Mouse (Mus musculus) midbrain, embryonic 10.5 days (tissue): ENCODE data around the gene Med24. TPM values are rescaled to one million over a fixed set of nuclear protein-coding genes. Genes with fewer than 3 reads are reported as not detected.
"Not testable (repeated sequence)": the region's sequence is repeated elsewhere in the genome, so short reads cannot be mapped to it uniquely, and the experiment has no call there.

ENCODE experiments used
- DNase-seq: peaks from one replicate; pipeline ENCODE4 v3.0.0-alpha.2; 2017; ENCODE audit warnings: low spot score
- H3K27ac ChIP-seq: fragments of 300-500 bp; sonication (generic); replicated peaks from 2 replicates; pipeline ENCODE4 v1.5.1; 2016; ENCODE audit warnings: mild to moderate bottlenecking
- H3K27me3 ChIP-seq: fragments of 300-500 bp; sonication (generic); 2 replicates; pipeline ENCODE4 v1.6.1; 2016; ENCODE audit warnings: low read depth, mild to moderate bottlenecking; ENCODE audit not compliant: poor library complexity, severe bottlenecking
- H3K36me3 ChIP-seq: fragments of 300-500 bp; sonication (generic); 2 replicates; pipeline ENCODE4 v1.6.1; 2016; ENCODE audit warnings: mild to moderate bottlenecking, moderate library complexity
- H3K4me1 ChIP-seq: fragments of 300-500 bp; sonication (generic); 2 replicates; pipeline ENCODE4 v1.6.1; 2016
- H3K4me3 ChIP-seq: fragments of 300-500 bp; sonication (generic); 2 replicates; pipeline ENCODE4 v1.5.1; 2016; ENCODE audit warnings: mild to moderate bottlenecking, moderate library complexity
- H3K9me3 ChIP-seq: fragments of 300-500 bp; sonication (generic); replicated peaks from 2 replicates; pipeline ENCODE4 v1.6.1; 2016; ENCODE audit warnings: mild to moderate bottlenecking
- WGBS: fragments of 180-500 bp; shearing (Covaris S2); methylation state at CpG from one replicate; pipeline ENCODE4 v1.1.7; 2016; 5-methylcytosine and 5-hydroxymethylcytosine counted together
- polyA plus RNA-seq: library from polyadenylated mRNA; unstranded; fragments of >200 nt; fragmentation: Nextera tagmentation; extraction: Ambion mirVana; gene quantifications from 2 replicates; pipeline ENCODE4 v1.2.1, GENCODE M21; 2016

Med24 gene
- polyA plus RNA-seq, 1 experiment from 2014 or later: 74.1 TPM

DNA sequence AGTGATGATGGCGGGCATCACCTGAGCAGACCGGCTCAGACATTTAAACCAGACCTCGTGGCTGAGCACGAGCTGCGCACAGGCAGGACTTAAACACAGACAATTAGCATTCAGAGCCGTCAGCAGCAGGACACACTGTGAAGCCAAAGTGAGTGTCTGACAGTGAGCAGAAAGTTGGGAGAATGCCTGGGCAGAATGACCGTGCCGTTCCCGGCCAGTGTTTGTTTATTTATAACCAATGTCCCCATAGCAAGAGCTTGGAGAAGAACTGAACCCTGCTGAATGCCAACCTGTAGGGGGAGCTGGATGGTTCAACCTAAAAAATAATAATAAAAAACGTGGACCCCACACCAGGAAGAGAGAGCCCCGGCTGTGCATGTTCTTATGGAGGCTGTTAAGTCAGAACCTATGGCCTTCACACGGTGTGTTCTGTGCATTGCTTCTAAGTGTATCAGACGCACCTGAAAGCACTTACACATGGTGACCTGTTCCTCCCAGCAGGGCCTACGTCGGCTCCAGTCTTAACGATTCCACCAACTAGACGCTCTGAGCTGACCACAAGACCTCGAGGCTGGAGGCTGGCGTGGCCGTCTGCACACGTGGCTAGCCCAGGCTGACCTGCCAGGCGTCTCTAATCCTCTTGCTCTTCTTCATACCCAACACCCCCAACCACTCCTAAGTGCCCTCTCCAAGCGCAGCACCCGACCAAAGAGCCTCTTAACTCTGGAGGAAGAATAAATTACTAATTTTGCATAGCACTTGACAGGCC, 7.6 kb downstream of the Med24 start:
- H3K36me3 ChIP-seq: peaks cover 70% of the 10 kb centered on the region

DNA sequence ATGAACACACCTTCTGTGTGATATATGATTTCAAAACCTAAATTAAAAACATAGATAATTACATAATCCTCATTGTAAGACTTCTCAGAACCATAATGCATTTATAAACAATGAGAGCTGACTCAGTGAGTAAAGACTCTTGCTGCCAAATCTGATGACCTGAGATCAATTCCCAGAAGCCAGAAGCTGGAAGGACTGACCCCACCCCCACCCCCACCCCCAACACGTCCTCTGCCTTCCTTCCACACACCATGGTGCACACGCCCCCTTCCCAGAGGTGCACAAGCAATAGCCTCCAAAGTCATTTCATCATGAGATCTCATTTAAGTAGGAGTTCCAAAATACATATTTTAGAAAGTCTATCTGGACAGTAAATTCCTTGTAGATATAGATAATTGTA, 8.5 kb downstream of the Med24 start:
- Histone ChIP-seq H3K36me3 (peaks cover 70% of the 10 kb centered on the region), H3K4me1 (peaks cover 20% of the 10 kb centered on the region), H3K4me3 (no peak overlapping the region), H3K9me3 (no peaks in the 10 kb centered on the region), H3K27ac (no peak overlapping the region), H3K27me3 (no peaks in the 10 kb centered on the region)
- no peak for DNase-seq
- 75% methylated on average over 2 of the region's 2 CpGs for WGBS

More for the DNA sequence above, 7.6 kb downstream of the Med24 start:
- no peaks in the 10 kb centered on the region for H3K27me3 ChIP-seq
- H3K9me3 ChIP-seq: no peaks in the 10 kb centered on the region
- DNase-seq: no peak
- H3K4me1 ChIP-seq: peaks cover 20% of the 10 kb centered on the region
- 77% methylated on average over 24 of the region's 24 CpGs for WGBS
- no peak overlapping the region for H3K4me3 ChIP-seq
- H3K27ac ChIP-seq: no peak overlapping the region

DNA sequence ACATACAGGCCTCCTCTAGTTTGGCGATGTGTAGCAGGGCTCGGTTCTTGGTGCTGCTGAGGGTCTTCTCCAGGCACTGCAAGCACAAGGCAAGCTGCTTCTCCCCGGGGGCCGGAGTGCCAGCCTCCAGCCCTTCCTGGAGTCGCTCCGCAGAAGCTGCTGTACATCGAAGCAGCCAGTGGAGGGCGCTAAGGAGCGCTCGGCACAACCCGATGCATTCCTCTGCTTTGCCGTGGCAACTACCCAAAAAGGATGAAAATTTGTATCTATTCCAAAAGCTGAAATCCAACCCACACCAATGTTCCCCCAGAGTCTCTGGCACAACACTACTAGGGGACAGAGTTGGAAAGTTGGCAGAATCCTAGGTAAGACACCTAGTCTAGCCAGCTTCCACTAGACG, 11.3 kb downstream of the Med24 start:
- WGBS: 16% methylated on average over 13 of the region's 13 CpGs
- Histone ChIP-seq H3K4me3 (no peak overlapping the region), H3K27ac (no peak overlapping the region), H3K9me3 (no peaks in the 10 kb centered on the region), H3K27me3 (no peaks in the 10 kb centered on the region), H3K36me3 (peaks cover 73% of the 10 kb centered on the region), H3K4me1 (peaks cover 20% of the 10 kb centered on the region)
- DNase-seq: peak; percentile 65

DNA sequence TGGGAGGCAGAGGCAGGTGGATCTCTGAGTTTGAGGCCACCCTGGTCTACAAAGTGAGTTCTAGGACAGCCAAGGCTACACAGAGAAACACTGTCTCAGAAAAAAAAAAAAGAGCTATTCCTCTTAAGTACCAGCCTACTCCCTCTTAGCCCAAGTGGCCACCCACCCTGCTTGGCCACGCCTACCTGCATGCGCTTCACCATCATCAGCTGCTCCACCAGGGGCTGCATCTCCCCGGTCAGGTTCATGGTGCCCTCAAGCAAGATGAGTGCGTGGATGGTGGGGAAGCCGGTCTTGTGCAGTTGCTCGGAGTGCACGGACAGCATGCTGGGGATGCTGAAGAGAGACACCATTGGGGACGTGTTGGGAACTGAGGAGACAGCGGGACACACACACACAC, 13.3 kb downstream of the Med24 start:
- WGBS: 95% methylated on average over 9 of the region's 9 CpGs
- H3K4me3 ChIP-seq: no peak overlapping the region
- DNase-seq: no peak
- H3K36me3 ChIP-seq: peaks cover 79% of the 10 kb centered on the region
- H3K4me1 ChIP-seq: peaks cover 17% of the 10 kb centered on the region
- H3K27me3 ChIP-seq: no peaks in the 10 kb centered on the region
- no peak overlapping the region for H3K27ac ChIP-seq
- H3K9me3 ChIP-seq: no peaks in the 10 kb centered on the region

DNA sequence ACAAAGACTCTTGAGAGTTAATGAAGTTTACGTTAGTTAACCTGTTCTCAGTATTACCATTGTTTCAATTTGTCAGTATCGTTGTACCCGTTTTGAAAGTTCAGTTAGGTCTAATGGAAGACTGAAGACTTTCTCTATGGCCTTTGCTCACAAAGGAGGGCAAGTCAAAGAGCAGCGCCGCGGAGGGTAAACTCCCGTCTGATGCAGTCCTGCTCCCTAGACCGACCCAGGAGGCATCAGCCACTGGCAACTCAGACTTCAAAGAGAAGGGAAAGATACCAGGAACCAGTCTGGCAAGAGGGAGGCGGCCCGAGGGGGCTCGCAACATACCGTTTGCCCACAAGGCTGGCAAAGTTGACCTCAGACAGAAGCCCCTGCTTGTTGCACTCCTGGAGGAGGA, 15.5 kb downstream of the Med24 start:
- H3K9me3 ChIP-seq: no peaks in the 10 kb centered on the region
- no peak for DNase-seq
- H3K27me3 ChIP-seq: no peaks in the 10 kb centered on the region
- WGBS: 87% methylated on average over 12 of the region's 12 CpGs
- H3K36me3 ChIP-seq: peaks cover 94% of the 10 kb centered on the region
- H3K4me3 ChIP-seq: no peak overlapping the region
- H3K27ac ChIP-seq: no peak overlapping the region
- peaks cover 13% of the 10 kb centered on the region for H3K4me1 ChIP-seq

- WGBS: 81% methylated on average over 6 of the region's 6 CpGs
- not testable (repeated sequence) for H3K27me3 ChIP-seq, DNase-seq, H3K9me3 ChIP-seq, H3K4me3 ChIP-seq, H3K4me1 ChIP-seq, H3K27ac ChIP-seq
- peaks cover 94% of the 10 kb centered on the region for H3K36me3 ChIP-seq
Measured at GRCm38 (mm10) chr11:98712009-98712408, 17.2 kb downstream of the Med24 start.

DNA sequence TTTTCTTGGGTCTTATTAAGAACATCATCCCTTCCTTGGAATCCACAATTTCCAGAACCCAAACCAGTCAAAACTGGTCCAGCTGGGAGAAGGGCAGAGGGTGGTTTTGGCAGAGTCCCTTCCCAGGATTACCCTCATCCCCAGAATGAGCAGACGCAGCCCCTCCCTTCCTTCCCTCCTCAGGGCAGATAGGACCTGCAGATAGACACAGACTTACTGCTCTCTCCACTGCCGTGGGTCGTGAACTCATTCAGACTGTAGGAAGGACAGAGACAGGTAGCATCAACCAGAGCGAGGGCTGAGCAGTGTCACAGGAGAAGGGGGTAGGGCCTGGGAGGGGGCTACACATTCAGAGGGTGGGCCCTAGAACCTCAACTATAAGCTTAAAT, 18.2 kb downstream of the Med24 start:
- Histone ChIP-seq H3K27ac (no peak overlapping the region), H3K4me1 (no peaks in the 10 kb centered on the region)

GRCm38 (mm10) chr11:98710416-98711045, 18.7 kb downstream of the Med24 start:
- peak overlapping the region; percentile 11; the same call in 1 of the 2 replicates for H3K4me3 ChIP-seq
- H3K27ac ChIP-seq: no peak overlapping the region
- 58% methylated on average over 12 of the region's 12 CpGs for WGBS
- peaks cover 94% of the 10 kb centered on the region for H3K36me3 ChIP-seq
- H3K9me3 ChIP-seq: no peaks in the 10 kb centered on the region
- peak; percentile 82 for DNase-seq
- no peaks in the 10 kb centered on the region for H3K4me1 ChIP-seq
- no peaks in the 10 kb centered on the region for H3K27me3 ChIP-seq

More for the DNA sequence above, 18.2 kb downstream of the Med24 start:
- no peaks in the 10 kb centered on the region for H3K9me3 ChIP-seq
- peaks cover 94% of the 10 kb centered on the region for H3K36me3 ChIP-seq
- H3K27me3 ChIP-seq: no peaks in the 10 kb centered on the region
- DNase-seq: no peak
- WGBS: 87% methylated on average over 4 of the region's 4 CpGs
- H3K4me3 ChIP-seq: no peak overlapping the region

GRCm38 (mm10) chr11:98709001-98709741, 20.1 kb downstream of the Med24 start:
- H3K36me3 ChIP-seq: peaks cover 94% of the 10 kb centered on the region

GRCm38 (mm10) chr11:98708282-98708956, 20.8 kb downstream of the Med24 start:
- H3K4me3 ChIP-seq: no peak overlapping the region
- H3K27ac ChIP-seq: no peak overlapping the region
- peaks cover 91% of the 10 kb centered on the region for H3K36me3 ChIP-seq
- no peaks in the 10 kb centered on the region for H3K27me3 ChIP-seq
- H3K4me1 ChIP-seq: no peaks in the 10 kb centered on the region
- H3K9me3 ChIP-seq: no peaks in the 10 kb centered on the region
- WGBS: 94% methylated on average over 19 of the region's 19 CpGs
- DNase-seq: no peak

More at GRCm38 (mm10) chr11:98709001-98709741, 20.1 kb downstream of the Med24 start:
- no peaks in the 10 kb centered on the region for H3K9me3 ChIP-seq
- no peaks in the 10 kb centered on the region for H3K27me3 ChIP-seq
- H3K4me1 ChIP-seq: no peaks in the 10 kb centered on the region
- no peak for DNase-seq
- no peak overlapping the region for H3K27ac ChIP-seq
- H3K4me3 ChIP-seq: no peak overlapping the region
- WGBS: 90% methylated on average over 26 of the region's 26 CpGs

DNA sequence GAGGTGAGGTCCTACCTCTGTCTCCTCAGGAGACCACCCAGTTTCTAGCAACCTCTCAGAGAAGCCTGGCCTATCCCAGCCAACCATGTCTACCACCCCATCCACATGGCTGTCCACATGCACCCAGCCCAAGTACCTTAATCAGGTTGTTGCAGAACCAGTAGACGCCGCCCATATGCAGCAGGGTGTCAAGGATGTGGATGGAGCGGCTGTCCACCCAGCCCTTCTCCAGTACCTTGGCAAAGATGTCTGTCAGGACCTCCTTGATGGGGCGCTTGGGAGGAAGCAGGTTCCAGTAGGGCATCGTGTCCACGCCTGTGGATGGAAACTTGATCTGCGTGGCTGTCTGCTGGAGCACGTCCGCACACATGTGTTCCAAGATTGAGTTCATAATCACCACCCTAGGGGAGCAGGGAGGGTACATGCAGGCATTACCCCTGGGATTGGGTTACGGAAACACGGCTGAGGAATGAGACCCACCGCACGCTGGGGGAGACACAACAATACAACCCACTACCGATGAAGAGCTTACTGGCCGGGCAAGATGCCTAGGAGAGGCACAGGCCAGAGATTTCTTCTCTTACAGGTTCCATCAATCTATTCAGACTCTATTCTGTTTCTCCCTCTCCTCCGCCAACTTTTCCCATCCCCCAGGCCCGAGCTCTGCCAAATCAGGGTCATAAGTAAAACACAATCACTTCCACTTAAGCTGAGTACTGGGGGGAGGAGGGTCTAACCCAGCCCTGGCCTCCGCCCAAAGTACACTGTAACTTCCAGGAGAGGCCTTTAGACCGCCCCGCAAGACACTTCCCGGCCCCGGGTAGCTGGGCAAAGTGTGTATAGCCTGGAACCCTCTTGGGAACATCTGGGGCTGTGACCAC, 21.6 kb downstream of the Med24 start:
- peaks cover 84% of the 10 kb centered on the region for H3K36me3 ChIP-seq

DNA sequence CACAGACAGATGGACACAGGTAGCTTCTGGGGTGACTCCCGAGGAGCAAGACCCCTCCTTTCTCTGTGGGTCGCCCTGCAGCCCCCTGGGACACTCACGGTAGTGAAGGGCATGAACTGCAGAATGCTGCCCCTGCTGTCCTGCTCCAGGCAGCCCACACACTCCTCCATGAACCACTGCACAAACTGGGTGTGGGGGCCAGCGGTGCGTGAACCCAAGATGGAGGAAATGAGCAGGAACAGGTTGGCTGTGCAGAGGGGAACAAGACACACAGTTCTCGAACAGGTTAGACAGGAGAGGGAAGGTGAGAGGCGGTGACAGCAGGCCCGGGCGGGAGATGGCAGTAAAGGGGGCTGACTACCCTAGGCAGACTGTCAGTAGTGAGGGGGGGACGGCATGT, 24.2 kb downstream of the Med24 start:
- WGBS: 92% methylated on average over 10 of the region's 10 CpGs
- no peak overlapping the region for H3K27ac ChIP-seq
- no peaks in the 10 kb centered on the region for H3K4me1 ChIP-seq
- H3K4me3 ChIP-seq: no peak overlapping the region
- DNase-seq: no peak
- peaks cover 63% of the 10 kb centered on the region for H3K36me3 ChIP-seq
- H3K9me3 ChIP-seq: no peaks in the 10 kb centered on the region
- H3K27me3 ChIP-seq: peaks cover 20% of the 10 kb centered on the region

More for the DNA sequence above, 21.6 kb downstream of the Med24 start:
- no peak overlapping the region for H3K27ac ChIP-seq
- H3K9me3 ChIP-seq: no peaks in the 10 kb centered on the region
- 93% methylated on average over 22 of the region's 22 CpGs for WGBS
- H3K4me3 ChIP-seq: no peak overlapping the region
- no peaks in the 10 kb centered on the region for H3K27me3 ChIP-seq
- no peaks in the 10 kb centered on the region for H3K4me1 ChIP-seq
- DNase-seq: no peak
